32 mouse cellular contexts compared by ENCODE assay signal in genomic region chr9:108454429-108454828, GRCm38 (mm10). TPM values are rescaled to one million over a fixed set of nuclear protein-coding genes. Genes with fewer than 3 reads are reported as not detected.
"Had no signal": no experiment of that assay in that cellular context is flagged by ENCODE, and none has a peak within 500 bp of the region (broad histone marks: within the 10 kb centered on the region; RNA-seq: fewer than 3 reads in every experiment).

No protein-coding gene starts in this region.

- H3K4me3 ChIP-seq: kidney, embryonic 15.5 days; limb, embryonic 12.5 days; myocyte; neural tube, embryonic 13.5 days had no signal

- H3K9me3 ChIP-seq: kidney, embryonic 15.5 days; limb, embryonic 12.5 days; limb, embryonic 15.5 days; neural tube, embryonic 13.5 days had no signal

- H3K27me3 ChIP-seq: kidney, embryonic 15.5 days; limb, embryonic 12.5 days; limb, embryonic 15.5 days had no signal

- H3K9ac ChIP-seq: kidney, embryonic 15.5 days; limb, embryonic 15.5 days; liver, embryonic 14.5 days; liver, postnatal 0 days; lung, embryonic 14.5 days had no signal

- H3K27ac ChIP-seq: kidney, embryonic 15.5 days; limb, embryonic 12.5 days; limb, embryonic 15.5 days; liver, embryonic 14.5 days; macrophage; neural tube, embryonic 13.5 days had no signal

- ATAC-seq: intestine, postnatal 0 days; liver, postnatal 0 days; lung, postnatal 0 days had no signal

- H3K4me2 ChIP-seq: kidney, embryonic 15.5 days; limb, embryonic 12.5 days; liver, embryonic 11.5 days; lung, embryonic 14.5 days; neural tube, embryonic 13.5 days had no signal

- DNase-seq: kidney, adult 2 months; kidney, postnatal 10 days; kidney, postnatal 36 days; layer of hippocampus, adult 9-11 months; layer of hippocampus, postnatal 36 days; left cerebral cortex, postnatal 4 days; liver, postnatal 0 days; lung, embryonic 14.5 days; midbrain, embryonic 14.5 days; thymus, adult 18-20 months; thymus, postnatal 36 days had no signal

- H3K36me3 ChIP-seq: kidney, embryonic 15.5 days; limb, embryonic 15.5 days; neural tube, embryonic 13.5 days had no signal

RNA-seq across cellular contexts. Expression of gene BC048562, which starts 18.1 kb away (rescaled TPM):
- total RNA-seq: layer of hippocampus, adult 18-20 months; layer of hippocampus, postnatal 36 days; left cerebral cortex, adult 8-10 months; left cerebral cortex, postnatal 14 days; left cerebral cortex, postnatal 4 days; megakaryocyte, adult 5-6 weeks; monocyte, adult 5-6 weeks; neutrophil, adult 5-6 weeks had no signal
- polyA plus RNA-seq: intestine, embryonic 14.5 days; intestine, postnatal 0 days; kidney, adult 2 months; kidney, embryonic 15.5 days; limb, embryonic 12.5 days; limb, embryonic 15.5 days; liver, embryonic 11.5 days; liver, embryonic 14.5 days; liver, postnatal 0 days; lung, embryonic 14.5 days; lung, postnatal 0 days; macrophage; midbrain, embryonic 14.5 days; myocyte; neural tube, embryonic 13.5 days; small intestine, adult 2 months; spleen, adult 2 months; stomach, embryonic 16.5 days; urinary bladder, adult 2 months had no signal

RNA-seq across cellular contexts. Expression of gene Lamb2, which starts 25.1 kb away (rescaled TPM):
- total RNA-seq: monocyte, adult 5-6 weeks; neutrophil, adult 5-6 weeks had no signal

RNA-seq across cellular contexts. Expression of gene Ccdc36, which starts 26.1 kb away (rescaled TPM):
- total RNA-seq: layer of hippocampus, adult 18-20 months; monocyte, adult 5-6 weeks; neutrophil, adult 5-6 weeks had no signal
- polyA plus RNA-seq: kidney, adult 2 months; macrophage; myocyte; small intestine, adult 2 months; spleen, adult 2 months had no signal
